Mouse (Mus musculus): Measurements from ENCODE around the gene Enpp4.

Enpp4 gene

DNA sequence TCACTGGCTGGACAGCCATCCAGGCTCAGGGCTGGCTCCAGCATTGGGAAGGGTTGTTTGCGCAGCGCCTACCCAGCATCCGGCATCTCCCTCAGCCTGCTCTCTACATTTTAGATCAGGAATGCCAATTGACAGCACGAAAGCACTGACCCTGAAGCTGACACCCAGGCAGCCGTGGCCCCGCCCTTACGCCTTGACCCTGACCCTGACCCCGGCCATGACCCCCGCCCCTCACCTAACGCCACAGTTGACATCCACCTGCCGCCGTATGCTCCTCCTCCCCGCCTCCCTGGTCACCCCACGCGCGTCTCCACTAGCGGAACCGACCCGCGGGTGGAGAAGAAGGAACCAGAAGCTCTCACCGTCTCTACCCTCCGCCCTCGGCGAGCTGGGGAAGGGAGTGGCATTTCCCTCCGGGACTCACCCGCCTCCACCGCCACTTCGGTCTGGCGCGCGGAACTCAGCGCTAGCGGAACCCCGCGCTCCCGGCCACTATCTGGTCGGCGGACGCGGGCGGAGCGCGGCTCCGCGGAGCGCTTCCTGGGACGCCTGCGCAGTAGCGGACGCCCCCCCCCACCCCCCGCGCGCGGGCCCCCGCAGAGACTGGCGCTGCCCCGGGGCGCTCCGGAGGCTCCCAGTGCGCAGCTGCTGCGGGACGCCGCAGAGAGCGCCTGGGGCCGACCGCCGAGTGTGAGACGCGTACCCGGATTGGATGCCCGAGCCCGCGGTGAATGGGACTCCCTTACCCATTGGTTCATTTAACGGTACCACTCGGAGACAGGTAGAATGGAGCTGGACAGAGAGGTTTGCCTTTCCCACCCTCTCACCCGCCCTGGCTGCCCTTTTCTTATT is at the start of gene Enpp4:
TSS of gene Enpp4 (minus strand) at position 523 of the 852 bp plus-strand sequence.
- peak; percentile 74 for DNase-seq (ENCODE audit: extremely low spot score, low spot score)

DNA sequence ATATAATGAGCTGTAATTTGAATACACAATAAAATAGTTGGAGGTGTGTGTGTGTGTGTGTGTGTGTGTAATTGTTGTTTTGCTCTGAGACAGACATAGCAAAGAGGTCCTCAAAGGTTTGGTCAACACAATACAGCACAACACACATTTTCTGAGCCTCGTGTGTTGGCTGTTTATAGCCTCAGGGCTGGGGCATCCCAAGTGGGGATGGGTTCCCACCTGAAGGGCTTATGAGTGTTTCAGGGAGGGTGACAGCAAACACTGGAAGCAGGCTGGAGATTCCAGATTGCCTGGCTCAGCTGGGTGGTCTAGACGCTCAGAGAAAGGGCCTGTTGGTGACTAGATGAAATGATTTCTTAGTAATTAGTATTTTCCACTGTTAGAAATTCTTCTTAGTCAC is 49.6 kb upstream of the Enpp4 start:
- no peak for DNase-seq (ENCODE audit: extremely low spot score, low spot score)

DNA sequence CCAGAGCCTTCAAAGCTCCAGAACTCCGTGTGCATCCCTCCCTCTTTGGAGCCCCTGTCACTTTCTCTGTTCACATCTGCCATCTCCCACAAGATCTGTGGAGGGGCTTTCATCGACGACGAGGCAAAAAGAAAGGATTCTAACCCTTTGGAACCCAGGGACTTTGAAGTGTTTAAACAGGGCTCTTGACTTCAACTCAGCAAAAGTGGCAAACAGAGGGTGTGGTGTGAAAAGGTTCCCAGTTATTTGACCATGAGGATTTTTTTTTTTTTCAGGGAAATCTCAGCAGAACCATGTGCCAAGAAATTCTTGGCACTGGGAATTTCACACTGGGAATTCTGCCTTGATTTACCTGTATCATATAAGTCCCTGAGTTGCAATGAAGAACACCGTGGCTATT is 48.3 kb upstream of the Enpp4 start:
- no peak for DNase-seq (ENCODE audit: extremely low spot score, low spot score)

DNA sequence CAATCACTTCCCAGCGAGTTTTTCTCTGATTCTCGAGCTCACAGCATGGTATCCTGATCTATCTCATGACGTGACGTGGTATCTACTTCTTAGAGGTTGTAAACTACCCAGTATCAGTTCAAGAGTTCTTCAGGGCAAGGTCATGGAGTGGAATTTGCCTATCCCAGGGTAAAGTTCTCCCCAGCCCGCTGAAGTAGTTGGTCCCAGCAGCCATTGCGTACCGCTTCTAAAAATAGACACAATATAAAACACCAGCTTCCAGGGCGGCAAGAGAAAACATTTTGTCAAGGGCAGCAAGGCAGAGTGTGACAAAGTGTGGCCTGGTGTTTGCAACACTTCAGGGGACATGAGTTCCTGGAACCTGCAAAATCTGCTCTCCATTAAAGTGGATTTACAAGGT is 46.3 kb upstream of the Enpp4 start:
- DNase-seq (ENCODE audit: extremely low spot score, low spot score): no peak

GRCm38 (mm10) chr17:44151130-44151529 is 45.5 kb upstream of the Enpp4 start:
- peak; percentile 27 for DNase-seq (ENCODE audit: extremely low spot score, low spot score)

GRCm38 (mm10) chr17:44148109-44148846 is 42.7 kb upstream of the Enpp4 start:
- no peak for DNase-seq (ENCODE audit: extremely low spot score, low spot score)

- DNase-seq (ENCODE audit: extremely low spot score, low spot score): no peak
These were observed 40.2 kb upstream of the Enpp4 start for GRCm38 (mm10) chr17:44145806-44146205.

DNA sequence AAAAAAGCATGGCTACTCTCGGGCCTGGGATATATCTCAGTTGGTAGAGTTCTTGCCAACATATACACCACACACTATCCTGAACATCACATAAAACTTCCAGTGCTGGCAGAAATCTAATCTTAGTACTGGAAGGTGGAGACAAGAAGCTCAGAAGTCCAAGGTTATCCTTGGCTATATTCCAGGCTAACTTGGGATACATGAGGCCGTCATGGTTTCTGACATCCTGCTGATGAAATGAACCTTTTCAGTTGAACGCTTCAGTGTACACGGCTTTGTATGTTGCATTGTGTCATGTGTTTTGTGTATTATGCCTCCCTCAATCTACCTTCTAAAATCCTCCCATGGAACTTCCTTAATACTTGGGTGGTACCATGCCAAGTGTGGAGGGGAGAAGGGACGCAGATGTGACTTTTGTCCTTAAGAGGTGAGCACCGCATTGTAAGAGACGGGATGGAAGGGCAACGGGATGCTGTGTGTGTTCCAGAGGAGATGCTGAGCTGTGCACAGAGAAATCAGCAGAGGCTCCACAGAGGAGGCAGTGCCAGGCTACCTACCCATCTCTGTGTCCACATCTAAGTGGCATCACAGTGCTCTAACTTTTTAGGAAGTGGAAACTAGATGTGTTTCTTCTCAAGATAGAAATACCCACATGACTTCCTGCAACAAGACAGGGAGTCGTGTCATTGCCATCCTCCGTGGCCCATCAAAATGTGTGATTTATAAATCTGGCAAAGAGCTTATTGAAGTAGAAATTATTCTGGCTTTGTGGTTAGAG is 31.4 kb upstream of the Enpp4 start:
- DNase-seq (ENCODE audit: extremely low spot score, low spot score): no peak

DNA sequence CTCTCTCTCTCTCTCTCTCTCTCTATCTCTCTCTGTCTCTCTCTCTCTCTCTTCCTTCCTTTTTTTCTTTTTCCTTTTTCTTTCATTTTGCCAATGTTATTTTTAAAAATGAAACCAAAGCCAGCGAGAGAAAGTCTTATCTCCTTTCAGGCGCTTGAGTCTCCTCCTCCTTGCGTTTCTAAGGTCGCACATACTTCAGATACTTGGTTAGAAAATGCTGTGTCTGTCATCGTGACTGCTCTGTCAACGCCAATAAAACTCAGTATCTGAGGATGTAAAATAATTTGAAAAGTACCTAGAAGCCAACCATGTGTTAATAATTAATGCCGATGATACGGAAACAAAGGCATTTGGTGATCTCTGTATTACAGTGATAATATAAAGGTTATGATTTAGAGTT is 30.4 kb upstream of the Enpp4 start:
- DNase-seq (ENCODE audit: extremely low spot score, low spot score): no peak

GRCm38 (mm10) chr17:44134545-44134944 is 28.9 kb upstream of the Enpp4 start:
- no peak for DNase-seq (ENCODE audit: extremely low spot score, low spot score)

DNA sequence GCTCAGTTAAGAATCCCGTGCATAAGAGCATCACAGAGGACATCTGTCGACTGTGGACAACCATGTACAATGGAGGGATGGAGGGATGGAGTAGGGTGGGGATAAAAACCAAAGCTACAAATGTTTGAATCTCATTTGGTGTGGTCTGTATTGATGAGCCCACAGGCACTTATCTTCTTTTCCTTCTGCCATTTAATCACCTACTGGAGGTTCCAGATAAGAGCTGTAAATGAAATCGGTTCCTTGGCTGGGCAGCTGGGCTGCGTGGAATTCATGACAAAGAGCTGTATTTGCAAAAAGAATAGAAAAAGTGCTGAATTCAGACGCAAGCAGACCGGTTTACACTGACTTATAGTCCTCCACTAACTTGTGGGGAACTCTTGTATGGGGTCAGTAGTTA is 28.5 kb upstream of the Enpp4 start:
- no peak for DNase-seq (ENCODE audit: extremely low spot score, low spot score)

DNA sequence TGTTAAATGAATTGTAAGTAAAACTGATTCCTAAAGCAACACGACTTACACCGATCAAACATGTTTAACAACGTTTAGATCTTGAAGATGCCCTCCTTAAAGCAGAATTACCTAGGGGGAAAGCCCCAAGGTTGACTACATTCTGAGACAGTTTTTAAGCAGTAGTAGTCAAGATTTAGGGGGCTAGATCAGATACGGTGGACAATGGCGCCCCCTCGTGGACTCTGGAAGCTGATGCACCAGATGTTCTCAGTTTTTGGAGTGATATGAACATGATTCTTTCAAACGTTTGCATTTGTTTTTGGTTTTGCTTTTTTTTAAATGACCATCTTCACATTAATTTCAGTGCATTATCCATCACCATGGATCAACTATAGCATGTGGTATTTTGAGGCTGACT is 24.8 kb upstream of the Enpp4 start:
- peak; percentile 59 for DNase-seq (ENCODE audit: extremely low spot score, low spot score)

DNA sequence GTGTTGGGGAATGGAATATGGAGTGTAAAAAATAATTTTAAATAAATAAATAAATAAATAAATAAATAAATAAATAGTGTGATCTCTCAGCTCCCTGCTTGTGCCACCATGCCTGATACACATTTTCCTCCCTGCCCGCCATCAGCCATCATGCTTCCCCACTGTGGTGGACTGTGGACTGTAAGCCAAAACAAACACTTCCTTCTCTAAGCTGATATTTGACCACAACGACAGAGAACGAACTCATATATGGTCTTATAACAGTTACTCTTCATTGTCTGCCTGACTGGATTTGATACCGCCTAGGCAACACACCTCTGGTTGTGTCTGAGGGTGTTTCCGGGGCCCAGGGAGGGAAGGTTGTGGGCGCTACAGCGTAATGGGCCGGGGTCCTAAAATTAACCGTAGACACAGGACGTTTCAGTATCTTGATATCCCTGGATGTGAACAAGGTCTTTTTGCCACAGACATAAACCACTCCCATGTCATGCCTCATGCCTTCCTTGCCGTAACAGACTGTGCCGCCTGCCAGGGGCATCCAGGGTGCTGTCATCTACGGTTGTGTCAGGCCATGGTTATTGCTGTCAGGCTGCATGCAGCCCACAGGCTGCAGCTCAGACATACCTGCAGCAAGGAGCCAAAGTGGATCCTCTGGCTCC is 23.6 kb upstream of the Enpp4 start:
- no peak for DNase-seq (ENCODE audit: extremely low spot score, low spot score)

GRCm38 (mm10) chr17:44121366-44122100 is 15.9 kb upstream of the Enpp4 start:
- no peak for DNase-seq (ENCODE audit: extremely low spot score, low spot score)

GRCm38 (mm10) chr17:44118231-44118630 is 12.6 kb upstream of the Enpp4 start:
- no peak for DNase-seq (ENCODE audit: extremely low spot score, low spot score)

DNA sequence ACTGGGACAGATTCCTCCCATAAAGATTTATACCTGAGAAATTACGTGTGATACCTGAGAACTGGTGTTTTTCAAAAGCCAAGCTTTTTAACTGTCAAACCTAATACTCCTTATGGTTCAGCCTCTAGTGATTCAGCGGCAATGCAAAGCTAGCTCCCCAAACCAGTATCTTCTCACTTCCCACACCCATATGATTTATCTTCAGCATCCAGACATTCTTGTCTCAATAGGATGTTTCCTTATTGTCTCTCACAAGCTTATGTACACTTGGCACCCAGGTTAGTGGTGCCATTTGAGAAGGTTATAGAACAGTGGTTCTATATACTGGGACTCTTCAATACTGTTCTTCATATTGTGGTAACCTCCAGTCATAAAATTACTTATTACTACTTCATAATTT is 12.1 kb upstream of the Enpp4 start:
- DNase-seq (ENCODE audit: extremely low spot score, low spot score): no peak

- no peak for DNase-seq (ENCODE audit: extremely low spot score, low spot score)
These were observed 11.0 kb upstream of the Enpp4 start for GRCm38 (mm10) chr17:44116584-44116983.

- no peak for DNase-seq (ENCODE audit: extremely low spot score, low spot score)
These were observed 2.7 kb upstream of the Enpp4 start for GRCm38 (mm10) chr17:44108331-44108730.

- no peak for DNase-seq (ENCODE audit: extremely low spot score, low spot score)
These were observed 3.6 kb downstream of the Enpp4 start for GRCm38 (mm10) chr17:44101961-44102360.

- DNase-seq (ENCODE audit: extremely low spot score, low spot score): no peak
These were observed 4.7 kb downstream of the Enpp4 start for GRCm38 (mm10) chr17:44100906-44101305.

- DNase-seq (ENCODE audit: extremely low spot score, low spot score): no peak
These were observed 5.1 kb downstream of the Enpp4 start for GRCm38 (mm10) chr17:44100486-44100885.
